Mouse (Mus musculus): Measurements from ENCODE around the gene Traip.

The Traip gene

DNA sequence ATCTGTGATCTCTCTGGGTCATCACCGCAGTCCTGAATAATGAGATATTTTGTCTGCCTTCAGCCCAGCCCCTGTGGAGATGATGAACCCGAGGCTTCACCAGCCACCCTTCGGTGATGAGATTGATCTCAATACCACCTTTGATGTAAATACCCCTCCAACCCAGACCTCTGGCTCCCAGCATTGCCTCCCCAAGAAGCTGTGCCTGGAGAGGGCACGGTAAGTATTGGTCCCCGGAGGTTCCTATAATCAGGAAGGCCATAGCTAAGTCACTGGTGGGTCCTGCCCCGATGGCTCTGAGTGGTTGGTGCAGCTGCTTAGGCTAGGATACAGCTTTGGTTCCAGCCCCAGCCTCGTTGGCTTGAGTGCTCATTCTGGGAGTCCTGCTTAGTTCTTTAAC, 18.6 kb downstream of the Traip start:
- no peak for DNase-seq (ENCODE audit: extremely low read depth, insufficient read length, low spot score)

DNA sequence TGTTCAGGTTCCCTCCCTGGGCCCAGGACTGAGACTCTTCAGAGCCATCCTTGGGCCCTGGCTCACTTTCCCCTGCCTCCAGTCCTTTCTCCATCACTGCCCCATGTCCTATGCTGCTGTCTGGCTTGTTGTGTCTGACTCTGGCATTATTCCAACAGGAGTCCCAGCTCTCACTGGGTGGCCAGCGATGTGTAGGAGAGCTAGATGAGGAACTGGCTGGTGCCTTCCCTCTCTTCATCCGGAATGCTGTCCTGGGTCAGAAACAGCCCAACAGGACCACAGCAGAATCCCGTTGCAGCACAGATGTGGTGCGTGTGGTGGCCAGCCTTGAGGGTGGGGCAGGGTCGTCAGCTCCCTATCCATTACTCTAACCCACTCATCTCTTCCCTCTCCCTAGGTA, 20.4 kb downstream of the Traip start:
- no peak for DNase-seq (ENCODE audit: extremely low read depth, insufficient read length, low spot score)

DNA sequence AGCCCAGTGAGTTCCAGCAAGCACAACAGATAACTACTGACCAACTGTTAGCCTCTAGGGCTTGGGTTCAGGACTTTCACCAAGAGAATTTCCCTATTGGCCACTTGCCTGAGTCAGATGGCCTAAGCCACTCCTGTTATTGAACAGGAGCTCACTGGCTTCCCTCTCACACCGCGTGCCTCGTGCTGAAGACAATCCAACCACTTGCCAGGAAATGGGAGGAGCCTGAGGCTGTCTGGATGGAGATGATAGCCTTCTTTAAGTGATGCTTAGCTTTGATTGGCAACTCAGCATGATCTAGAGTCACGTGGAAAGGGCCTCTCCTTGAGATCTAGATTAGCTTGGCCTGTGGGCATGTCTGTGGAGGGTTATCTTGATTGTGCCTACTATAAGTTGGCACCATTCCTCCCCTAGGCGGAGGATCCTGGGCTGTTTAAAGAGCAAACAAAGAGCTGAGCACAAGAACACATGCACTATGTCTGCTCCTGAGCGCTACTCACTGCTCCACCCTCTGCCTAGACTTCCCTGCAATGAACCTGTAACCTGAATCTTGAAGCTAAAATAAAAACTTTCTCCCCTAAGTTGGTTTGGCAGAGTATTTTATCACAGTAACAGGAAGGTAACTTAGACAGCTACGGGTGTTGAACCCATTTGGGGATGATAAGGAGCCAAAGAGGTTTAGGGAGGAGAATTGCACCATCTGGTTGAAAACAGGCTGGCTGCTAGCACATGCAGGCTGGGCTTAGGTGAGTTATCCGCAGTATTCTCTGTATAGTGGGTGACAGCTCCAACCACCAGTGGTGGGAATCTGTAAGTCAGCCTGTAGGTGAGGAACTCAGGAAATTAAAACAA, 22.0 kb downstream of the Traip start:
- no peak for DNase-seq (ENCODE audit: extremely low read depth, insufficient read length, low spot score)

DNA sequence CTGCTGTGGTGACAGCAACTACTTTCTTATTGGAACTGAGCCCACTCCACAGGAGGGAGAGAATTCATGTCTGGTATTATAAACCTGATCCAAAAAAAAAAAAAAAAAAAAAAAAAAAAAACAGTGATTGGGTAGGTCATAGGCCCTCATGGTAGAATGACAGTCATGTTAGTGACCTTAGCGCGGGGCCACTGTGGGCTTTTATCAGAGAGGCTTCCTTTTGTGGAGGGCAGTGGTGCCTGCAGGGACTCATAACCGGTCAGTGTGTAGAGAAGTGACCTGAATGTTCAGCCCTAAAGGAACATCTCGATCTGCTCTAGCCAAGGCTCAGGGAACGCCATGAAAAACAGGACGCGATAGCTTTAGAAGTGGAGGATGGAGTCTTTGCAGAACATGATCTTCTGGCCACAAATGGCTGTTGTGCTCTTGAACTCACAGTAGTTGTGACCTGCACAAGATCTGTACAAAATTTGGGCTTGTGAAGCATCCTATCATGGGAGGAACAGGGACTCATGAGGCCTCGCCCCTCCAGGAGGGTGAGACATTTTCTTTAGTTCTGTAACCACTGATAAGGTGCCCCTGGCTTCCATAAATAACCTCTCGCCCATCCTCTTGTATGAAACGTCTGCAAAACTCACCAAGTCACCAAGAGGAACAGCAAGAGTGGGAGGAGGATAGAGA, 24.7 kb downstream of the Traip start:
- DNase-seq (ENCODE audit: extremely low read depth, insufficient read length, low spot score) = no peak

DNA sequence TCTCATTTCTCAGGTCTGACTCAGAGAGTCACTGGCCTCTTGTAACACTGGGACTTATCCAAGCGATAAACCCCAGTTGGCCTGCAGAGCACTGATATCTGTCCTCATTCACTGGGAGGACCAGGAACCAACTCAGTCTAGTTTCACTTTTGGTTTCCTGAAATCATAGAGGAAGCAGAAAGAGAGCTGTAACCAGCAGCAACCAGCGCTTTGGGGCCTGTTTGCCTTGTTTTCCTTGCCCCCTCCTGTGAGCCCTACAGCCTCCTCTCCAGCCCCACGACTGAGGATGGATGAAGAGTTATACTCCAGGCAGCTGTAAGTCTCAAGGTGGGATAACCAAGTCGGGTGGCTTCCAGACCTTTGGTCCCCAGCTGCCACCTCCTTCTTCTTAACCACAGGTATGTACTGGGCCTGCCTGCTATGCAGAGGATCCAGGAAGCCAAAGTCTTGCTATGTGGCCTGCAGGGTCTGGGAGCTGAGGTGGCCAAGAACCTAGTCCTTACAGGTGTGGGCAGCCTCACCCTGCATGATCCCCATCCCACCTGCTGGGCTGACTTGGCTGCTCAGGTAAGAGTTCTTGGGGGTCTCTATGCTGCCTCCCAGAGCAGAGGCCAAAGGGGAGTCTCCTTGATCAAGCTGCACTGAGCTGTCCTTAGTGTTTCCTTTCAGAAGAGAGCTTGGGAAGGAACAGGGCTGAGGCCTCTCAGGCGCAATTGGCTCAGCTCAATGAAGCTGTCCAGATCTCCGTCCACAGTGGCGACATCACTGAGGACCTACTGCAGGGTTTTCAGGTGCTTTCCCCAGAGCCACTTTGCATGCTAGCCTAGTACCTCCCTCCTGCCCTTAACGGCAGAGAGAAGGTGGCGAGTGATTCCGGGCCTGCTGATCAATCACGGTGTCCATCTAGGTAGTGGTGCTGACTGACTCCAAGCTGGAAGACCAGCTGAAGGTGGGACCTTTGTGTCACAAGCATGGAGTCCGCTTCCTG, 25.8 kb downstream of the Traip start, which contains the start of gene Uba7:
Gene Uba7, plus strand, starts transcription at position 107 of the 988 bp plus-strand sequence.
- DNase-seq (ENCODE audit: extremely low read depth, insufficient read length, low spot score) = peak; percentile 65

DNA sequence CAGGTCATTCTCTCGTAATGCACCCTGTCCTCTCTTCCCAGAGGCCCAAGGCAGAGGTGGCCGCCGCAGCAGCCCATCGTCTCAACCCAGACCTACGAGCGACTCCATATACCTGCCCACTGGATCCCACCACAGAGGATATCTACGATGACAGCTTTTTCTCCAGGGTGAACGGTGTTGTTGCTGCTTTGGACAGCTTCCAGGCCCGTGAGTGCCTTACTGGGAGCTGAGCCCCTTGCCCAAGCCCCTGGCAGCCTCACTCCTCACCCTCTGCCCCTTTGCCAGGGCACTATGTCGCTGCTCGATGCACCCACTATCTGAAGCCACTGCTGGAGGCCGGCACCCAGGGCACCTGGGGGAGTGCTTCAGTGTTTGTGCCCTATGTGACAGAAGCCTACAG, 28.9 kb downstream of the Traip start:
- no peak for DNase-seq (ENCODE audit: extremely low read depth, insufficient read length, low spot score)

DNA sequence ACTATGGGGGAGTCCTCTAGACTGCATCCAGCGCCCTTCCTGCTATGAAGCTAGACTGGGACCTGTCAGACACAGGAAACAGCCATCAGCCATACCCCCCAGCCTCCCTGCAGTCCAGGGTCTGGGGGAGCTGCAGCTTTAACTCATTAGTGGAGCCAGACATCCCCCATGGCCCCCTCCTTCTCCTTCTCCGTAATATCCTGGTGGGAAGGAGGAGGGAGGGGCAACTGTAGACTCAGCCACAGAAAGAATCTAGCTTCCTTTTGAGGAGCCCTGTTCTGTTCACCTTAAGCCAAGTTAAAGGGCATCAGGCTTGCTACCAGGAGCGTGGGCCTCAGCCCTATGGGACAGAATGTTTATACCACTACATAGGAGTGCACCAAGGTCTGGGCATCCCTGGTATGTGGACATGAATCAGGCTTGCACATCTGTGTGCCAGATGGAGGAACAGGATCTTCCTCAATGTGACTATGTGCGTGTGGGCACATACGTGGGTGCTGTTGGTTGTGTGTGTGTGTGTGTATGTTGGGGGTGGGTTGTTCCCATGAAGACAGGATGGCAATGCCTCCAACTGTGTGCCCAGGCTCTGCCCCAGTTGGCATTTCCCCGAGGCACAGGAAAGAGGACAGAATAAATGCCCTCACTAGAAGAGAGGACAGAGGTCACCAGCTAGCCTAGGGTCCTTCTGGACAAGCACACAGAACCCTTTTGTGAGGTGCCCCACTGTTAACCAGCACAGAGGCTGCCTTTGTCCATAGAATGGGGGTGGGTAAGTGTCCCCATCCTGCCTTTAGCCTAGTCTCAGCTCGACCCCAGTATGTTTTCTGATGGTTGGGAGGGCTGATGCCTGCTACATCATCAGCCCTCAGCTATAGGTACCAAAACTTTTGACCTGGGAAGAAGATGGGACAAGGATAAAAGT, 32.0 kb downstream of the Traip start:
- DNase-seq (ENCODE audit: extremely low read depth, insufficient read length, low spot score) = no peak

DNA sequence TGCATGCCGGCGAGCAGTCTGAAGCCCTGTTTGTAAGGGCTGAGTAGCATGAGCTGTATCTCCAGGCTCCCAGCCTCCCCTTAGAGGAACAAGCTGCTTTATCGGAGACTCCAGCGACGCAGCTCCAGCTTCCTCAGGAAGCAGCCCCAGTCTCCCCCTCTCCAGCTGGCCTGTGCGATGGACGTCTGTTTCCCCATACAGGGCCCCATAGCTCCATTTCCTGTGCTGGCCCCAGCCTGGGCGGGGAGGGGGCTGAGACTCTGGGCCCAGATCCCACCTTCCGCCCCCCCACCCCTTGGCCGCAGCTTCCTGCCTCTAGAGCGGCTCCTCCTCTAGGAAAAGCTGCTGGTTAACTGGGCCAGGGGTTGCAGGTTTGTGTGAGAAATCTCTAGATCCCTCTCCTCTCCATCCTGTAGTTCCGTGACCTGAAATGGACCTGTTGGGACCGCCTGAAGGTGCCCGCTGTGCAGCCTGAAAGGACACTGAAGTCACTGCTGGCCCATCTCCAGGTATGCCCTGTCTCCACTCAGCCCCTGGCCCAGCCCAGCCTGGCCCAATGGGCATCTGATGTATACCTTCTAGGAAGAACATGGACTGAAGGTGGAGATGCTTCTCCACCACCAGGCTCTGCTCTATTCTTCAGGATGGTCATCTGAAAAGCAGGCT, 32.9 kb downstream of the Traip start, which contains the start of gene Gm20661:
Gene Gm20661, plus strand, starts transcription at position 378 of the 666 bp plus-strand sequence.
- no peak for DNase-seq (ENCODE audit: extremely low read depth, insufficient read length, low spot score)

DNA sequence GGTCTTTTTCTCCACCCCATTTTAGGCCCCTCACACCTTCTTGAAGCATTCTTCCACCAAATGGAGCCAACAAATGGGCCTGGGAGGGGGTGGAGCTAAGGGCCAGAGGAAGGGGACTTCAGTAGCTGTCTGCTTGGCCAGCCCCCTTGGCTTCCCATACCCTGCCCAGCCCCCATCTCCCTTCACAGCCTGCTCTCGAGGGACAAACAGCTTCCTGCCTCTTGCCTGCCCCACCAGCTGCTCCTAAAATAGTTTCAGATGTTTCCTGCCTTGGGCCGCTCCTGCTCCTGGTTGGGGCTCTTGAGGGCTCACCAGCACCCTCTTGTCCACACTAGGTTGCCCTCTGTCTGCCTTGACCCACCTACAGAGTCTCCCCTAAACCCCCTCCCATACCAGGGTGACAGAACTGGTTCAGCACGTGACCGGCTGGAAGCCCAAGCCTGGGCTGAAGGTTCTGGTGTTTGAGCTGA, 33.5 kb downstream of the Traip start:
- no peak for DNase-seq (ENCODE audit: extremely low read depth, insufficient read length, low spot score)

DNA sequence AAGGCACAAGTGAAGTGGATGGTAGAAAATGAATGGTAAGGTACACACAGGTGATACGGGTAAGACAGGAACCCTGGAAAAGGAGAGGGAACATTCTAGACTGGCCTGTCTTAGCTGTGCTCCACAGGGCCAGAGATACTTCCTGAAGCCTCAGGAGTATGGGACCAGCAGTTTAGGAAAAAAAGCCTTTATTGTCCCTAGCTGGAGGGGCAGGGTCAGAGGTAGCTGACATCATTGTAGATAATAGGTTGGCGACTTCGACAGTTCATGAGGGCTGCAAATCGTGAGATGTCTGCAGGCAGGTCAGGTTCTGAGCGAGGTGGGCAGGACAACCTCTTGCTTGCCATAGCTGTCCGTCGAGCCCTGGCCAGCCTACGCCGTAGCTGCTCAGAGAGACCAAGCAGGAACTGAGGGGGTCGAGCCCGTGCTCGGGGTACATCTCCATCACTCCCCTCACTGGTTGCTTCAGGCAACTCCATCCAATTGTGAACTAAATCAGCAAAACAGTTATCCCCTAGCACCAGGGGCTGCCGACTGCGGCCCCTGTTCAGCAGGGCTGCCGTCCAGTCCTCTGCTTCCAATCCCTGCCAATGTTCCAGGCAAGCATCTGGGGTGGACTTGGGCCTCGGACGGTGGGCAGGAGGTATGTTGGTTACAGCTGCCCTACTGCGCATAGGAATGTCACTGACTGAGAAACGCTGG, 34.3 kb downstream of the Traip start:
- no peak for DNase-seq (ENCODE audit: extremely low read depth, insufficient read length, low spot score)

DNA sequence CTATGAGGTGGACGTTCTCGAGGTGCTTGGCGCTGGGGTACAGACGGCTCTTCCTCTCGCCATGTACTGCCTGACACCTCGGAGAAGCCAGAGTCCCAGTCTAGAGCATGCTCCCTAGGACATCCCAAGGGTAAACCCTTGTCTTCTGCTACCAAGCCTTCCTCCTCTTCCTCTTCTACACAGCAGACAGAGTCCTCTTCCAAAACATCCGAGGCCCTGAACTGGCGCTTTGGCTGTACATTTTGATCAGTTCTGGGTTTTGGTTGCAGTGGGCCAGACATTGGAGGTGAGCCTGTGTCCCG, 34.8 kb downstream of the Traip start:
- no peak for DNase-seq (ENCODE audit: extremely low read depth, insufficient read length, low spot score)

DNA sequence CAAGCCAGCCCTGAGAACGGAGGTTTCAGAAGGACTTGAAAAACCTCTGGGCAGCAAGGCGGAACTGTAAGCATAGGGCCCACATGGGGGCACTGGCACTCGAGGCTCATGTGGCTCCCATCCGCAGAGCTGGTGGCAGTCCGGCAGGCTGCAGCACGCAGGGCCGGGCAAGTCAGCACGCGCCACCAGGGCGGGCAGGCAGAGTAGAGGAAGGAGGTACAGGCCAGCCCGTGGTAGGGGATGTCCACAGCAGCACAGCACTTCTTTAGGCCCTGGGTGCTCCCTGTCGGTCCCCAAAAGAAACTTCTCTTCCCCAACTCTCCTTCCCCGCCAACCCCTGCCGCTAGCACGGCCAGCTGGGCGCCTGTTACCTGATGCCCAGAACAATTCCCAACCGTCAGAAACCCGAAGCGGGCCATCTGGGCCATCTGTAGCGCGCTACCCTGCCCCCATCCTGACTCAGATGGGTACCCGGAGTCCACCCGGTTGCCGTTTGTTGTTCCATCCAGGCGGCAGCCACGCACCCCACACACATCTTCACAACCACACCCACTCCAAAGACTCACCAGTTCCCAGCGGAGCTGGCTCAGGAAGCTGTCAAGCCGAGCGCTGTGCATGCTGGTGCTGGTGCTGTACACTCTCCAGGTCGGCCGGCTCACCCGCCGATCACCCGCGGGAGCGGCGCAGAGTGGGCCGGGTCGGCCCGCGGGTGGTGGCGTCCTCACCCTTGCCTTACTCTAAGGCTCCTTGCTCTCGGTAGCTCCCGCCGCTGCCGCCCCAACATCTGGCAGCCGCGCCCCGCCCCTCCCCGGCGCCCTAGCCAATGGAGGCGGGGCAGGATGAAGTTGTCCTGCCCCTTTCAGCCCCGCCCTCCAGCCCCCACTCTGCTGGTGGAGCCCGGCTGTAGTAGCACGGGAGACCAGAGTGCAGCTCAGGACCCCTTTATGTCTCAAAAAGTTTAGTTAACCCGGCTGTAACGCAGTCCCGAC, 35.5 kb downstream of the Traip start, which contains the start of gene Inka1:
Gene Inka1, minus strand, starts transcription at position 749 of the 989 bp plus-strand sequence.
- DNase-seq (ENCODE audit: extremely low read depth, insufficient read length, low spot score) = peak; percentile 93

DNA sequence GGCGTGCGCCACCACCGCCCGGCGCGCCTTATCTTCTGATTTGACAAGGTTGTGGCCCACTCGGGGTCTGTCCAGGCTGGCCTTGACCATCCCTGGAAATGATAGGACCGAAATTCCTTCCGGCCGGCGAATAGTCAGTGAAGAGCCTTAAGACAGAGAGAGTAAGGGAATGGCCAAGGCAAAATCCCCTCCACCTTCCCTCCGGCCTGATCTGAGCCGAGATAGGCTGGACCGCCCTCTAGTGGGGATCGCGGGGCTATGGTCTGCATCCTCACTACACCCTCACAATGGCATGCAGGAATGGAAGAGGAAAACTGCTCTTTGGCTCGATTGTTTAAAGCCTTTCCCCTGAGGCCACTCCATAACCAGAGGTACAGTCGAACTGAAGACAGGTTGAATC, 36.4 kb downstream of the Traip start:
- peak; percentile 62 for DNase-seq (ENCODE audit: extremely low read depth, insufficient read length, low spot score)

DNA sequence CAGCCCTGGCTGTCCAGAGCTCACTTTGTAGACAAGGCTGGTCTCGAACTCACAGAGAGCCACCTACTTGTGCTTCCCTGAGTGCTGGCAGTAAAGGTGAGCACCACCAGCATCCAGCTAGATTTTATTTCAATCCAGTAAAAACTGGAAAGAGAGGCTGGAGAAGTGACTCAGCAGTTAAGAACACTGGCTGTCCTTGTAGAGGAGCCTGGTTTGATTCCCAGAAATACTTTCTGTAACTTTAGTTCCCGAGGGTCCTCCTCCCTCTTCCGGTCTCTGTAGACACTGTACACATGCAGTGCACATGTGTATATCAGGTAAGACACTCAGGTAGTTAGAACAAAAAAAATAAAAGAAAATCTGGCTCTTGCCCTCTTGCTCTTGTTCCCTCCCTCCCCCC, 38.0 kb downstream of the Traip start:
- no peak for DNase-seq (ENCODE audit: extremely low read depth, insufficient read length, low spot score)

DNA sequence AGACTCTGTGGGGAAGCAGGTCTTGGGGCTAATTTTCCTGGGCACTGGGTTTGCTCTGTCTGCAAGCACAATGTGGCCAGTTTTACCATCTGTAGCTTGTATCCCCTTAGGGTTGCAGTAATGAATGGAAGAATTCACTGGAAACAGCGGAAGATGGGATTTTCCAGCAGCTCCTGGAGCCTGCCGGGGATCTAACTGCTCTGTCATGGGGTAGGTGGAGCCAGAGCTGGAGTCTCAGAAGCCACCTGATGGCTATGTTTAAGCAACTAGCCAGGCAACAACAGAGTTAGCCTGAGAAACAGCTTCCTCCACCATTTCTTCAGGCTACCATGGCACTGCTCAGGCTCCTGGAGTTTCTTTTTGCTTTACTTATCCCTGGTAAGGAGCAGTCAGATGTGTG, 42.3 kb downstream of the Traip start, which contains the start of gene Cdhr4:
Gene Cdhr4, plus strand, starts transcription at position 301 of the 400 bp plus-strand sequence.
- no peak for DNase-seq (ENCODE audit: extremely low read depth, insufficient read length, low spot score)

DNA sequence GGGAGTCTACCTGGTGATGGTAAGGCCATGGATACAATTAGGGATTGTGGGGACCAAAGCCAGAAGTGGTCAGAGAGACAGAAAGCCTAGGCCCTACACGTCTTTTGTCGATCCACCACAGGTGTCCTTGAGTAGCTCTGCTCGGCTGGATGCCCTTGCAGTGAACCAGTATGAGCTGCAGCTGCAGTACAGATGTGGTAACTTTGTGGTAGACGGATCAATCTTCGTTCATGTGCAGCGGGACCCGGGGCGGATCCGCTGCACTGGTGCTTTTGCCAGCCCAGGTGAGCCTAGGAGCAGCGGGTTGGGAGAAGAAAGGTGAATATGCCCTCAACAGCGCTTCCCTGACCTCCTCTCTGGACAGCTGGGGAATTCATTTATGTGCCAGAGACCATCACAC, 43.1 kb downstream of the Traip start:
- no peak for DNase-seq (ENCODE audit: extremely low read depth, insufficient read length, low spot score)

DNA sequence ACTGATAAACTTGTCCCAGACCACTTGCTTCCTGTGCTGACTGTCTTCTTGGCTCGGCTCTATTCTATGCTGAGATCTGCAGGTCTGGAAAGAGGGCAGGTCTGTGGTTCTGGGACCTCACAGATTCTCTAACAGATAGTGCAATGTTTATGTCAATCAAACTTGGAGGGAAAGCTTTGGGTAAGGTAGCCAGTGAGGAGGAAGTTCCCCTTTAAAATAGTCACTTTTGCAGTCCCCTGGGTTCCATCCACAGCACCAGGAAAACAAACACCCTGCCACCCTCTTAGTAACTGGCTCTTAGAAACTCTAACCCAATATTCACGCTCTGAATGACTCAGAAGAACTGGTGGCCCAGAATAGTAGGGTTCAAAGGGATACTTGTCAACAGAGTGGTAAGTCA, 44.5 kb downstream of the Traip start:
- no peak for DNase-seq (ENCODE audit: extremely low read depth, insufficient read length, low spot score)

Measured in 3134 (cell line).